Mouse (Mus musculus): Measurements from ENCODE around the gene Cers3.

GRCm38 (mm10) chr7:66840008-66840719 lies 96.9 kb downstream of the Cers3 start:
- TF ChIP-seq TAL1 (IDR thresholded peaks at IDR 0.05; ENCODE audit: low read length) = no peak
- no peak for TF ChIP-seq GATA1 (IDR thresholded peaks at IDR 0.05; ENCODE audit: low read length)

All from erythroblast, embryonic 14.5 days (primary cell).